Mouse (Mus musculus) adrenal gland, adult 8-10 months (tissue): ENCODE data around the gene Ddx60. TPM values are rescaled to one million over a fixed set of nuclear protein-coding genes. Genes with fewer than 3 reads are reported as not detected.
A peak's percentile ranks its signal among the peaks of the same experiment; 100 is the strongest.
"Not testable (repeated sequence)": the region's sequence is repeated elsewhere in the genome, so short reads cannot be mapped to it uniquely, and the experiment has no call there.

Source experiments
- DNase-seq: peaks from one replicate; pipeline ENCODE4 v3.0.0; 2022
- total RNA-seq, 4 experiments: library from RNA; stranded (reverse); gene quantifications; 2 replicates each; pipeline ENCODE4 v1.2.4; 2022

Ddx60 gene
- 10 to 100 TPM in 1 of 4 experiments, 1 to 10 TPM in 3; 7.2 to 11.0 (median 8.8) TPM for total RNA-seq

DNA sequence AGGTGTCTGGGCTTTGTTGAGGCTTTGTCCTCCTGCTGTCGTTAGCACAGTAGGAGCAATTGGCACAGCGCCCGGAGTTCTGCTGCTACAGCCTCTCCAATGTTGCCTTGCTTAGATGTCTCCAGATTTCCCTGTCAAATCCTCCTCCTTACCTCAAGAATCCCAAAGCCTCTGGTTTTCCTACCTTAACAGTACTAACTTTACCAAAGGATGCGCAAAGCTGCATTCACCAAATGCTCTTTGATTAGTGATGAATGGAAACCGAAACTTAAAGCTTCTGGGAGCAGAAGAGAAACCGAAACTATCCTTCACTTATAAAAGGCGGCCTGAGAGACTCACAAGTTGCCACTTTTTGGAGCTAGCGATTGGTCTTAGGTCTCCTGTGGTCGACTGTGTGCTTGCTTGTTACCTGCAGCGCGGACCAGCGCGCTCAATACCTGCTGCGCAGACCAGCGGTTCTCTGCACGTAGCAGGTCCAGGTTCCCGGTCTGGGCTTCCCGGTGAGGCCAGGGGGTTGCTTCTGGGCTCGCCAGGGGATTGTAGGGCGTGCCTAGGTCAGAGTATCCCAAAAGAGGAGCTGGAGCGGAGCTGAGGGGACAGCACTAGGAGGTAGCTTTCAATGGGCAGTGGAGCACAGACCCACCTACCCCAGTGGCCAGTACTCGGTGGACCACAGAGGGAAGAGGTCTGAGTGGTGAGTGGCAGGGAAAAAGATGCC is at the start of gene Ddx60:
TSS of gene Ddx60 (plus strand) at position 311 of the 718 bp plus-strand sequence.
- DNase-seq: peak; percentile 59

DNA sequence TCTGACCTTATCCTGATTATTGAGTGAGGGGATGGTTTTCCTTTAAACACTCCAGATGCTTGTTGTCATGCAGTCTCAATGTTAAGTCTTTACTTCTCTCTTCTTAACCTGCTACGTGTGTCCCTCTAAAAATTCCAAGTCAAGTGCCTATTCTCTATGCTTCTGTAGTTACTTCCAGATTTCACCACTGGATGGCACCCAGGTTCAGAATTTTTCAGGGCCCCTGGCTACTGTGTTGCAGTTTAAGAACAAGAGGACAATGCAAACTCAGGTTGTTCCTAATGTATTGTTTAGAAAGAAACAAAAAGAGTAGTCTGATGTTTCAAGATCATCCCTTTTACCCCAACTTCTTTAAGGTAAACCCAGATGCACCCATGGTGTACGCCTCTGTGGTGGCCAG is 33.8 kb upstream of the Ddx60 start:
- no peak for DNase-seq

- no peak for DNase-seq
Measured at GRCm38 (mm10) chr8:61896742-61897141, 31.1 kb upstream of the Ddx60 start.

- DNase-seq: no peak
Measured at GRCm38 (mm10) chr8:61897402-61897801, 30.5 kb upstream of the Ddx60 start.

GRCm38 (mm10) chr8:61901028-61901717 is 26.7 kb upstream of the Ddx60 start:
- no peak for DNase-seq

- no peak for DNase-seq
Measured at GRCm38 (mm10) chr8:61902521-61902920, 25.4 kb upstream of the Ddx60 start, which contains the start of gene Palld. Palld (minus strand) TSS chr8:61902690.

- DNase-seq: no peak
Measured at GRCm38 (mm10) chr8:61908303-61909215, 19.3 kb upstream of the Ddx60 start.

GRCm38 (mm10) chr8:61909313-61909712 is 18.6 kb upstream of the Ddx60 start:
- DNase-seq: no peak

DNA sequence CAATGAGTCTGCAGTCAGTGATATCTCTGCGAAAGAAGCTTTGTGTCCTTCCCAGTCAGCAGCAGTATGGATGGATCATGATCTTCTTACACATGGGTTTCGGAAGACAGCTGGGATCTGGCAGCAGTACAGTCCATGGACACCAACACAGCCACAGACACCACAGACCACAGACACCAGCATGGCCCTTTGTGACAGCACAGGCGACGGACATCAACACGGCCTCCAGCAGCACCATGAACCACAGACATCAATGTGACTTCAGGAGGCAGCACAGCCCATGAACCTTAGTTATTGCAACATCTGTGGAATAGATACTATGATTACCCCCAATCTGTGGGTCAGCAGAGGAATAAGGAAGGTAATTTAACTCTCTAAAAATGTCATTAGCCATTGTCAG is 15.1 kb upstream of the Ddx60 start:
- DNase-seq: no peak

DNA sequence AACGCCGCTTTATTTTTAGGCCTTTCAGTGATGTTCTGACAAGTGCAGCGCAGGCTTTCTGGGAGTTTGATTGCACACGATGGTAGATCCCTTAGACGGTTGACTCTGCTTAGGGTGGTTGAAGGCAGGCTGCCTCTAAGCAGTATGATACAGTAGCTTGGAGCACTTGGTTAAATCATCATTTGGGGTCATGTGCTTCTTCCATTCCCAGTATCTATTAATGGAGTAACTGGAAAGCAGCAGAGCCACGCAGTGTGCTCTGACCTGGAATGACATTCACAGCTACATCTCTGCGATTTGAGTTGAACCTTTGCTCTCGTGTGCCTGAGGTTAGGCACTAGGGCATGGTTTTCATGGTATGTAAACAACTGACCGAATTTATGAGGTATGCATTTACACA is 13.9 kb upstream of the Ddx60 start:
- DNase-seq: no peak

GRCm38 (mm10) chr8:61917287-61917686 is 10.6 kb upstream of the Ddx60 start:
- no peak for DNase-seq

GRCm38 (mm10) chr8:61919145-61919788 is 8.6 kb upstream of the Ddx60 start:
- no peak for DNase-seq

GRCm38 (mm10) chr8:61920389-61920788 is 7.5 kb upstream of the Ddx60 start:
- DNase-seq: no peak

DNA sequence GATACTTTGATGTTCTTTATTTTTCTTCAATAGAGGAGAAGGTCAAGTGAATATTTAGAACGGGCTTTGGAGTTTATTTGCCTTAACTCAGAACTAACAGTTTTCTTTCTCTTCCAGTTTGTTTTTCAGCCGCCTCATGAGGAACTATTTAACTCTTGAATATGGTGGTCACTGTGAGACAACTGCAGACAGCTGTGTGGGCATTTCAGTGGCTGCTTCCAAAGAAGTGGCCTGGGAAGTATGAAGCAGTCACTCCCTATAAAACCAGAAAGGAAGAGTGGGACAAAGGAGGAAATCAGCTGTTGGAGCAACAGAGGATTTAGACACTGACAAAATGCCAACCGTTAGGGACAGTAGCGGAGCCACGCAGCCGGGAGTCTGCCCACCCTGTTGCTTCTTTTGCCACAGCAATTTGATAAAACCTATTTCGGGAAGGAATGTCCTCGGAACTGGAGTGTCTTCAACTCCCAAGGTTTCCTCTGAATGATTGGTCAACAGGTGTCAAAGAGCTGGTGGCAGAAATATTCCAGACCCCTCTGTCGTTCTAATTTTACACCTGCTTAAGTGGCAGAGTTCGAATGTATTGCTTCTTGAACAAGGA is 6.3 kb upstream of the Ddx60 start:
- DNase-seq: no peak

DNA sequence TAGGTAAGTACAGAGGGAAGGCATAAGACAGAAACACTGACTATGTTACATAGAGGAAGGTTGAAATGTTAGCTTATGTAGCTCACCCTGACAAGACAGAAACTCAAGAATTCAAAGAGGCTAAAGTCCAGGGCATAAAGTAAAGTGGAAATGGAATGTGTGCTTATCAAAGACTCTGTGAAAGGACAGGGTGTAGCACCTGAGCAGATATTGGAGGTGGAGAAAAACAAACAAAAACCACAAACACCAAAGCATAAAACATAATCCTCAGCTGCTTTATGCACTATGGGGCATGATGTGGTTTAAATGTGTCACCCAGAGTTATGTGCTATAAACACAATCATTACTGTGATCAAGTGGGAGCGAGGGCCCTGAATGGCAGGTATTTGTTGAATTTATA is 3.4 kb upstream of the Ddx60 start:
- DNase-seq: no peak

- DNase-seq: no peak
Measured at GRCm38 (mm10) chr8:61933243-61933642, 5.4 kb downstream of the Ddx60 start.

- no peak for DNase-seq
Measured at GRCm38 (mm10) chr8:61937576-61937975, 9.7 kb downstream of the Ddx60 start.

DNA sequence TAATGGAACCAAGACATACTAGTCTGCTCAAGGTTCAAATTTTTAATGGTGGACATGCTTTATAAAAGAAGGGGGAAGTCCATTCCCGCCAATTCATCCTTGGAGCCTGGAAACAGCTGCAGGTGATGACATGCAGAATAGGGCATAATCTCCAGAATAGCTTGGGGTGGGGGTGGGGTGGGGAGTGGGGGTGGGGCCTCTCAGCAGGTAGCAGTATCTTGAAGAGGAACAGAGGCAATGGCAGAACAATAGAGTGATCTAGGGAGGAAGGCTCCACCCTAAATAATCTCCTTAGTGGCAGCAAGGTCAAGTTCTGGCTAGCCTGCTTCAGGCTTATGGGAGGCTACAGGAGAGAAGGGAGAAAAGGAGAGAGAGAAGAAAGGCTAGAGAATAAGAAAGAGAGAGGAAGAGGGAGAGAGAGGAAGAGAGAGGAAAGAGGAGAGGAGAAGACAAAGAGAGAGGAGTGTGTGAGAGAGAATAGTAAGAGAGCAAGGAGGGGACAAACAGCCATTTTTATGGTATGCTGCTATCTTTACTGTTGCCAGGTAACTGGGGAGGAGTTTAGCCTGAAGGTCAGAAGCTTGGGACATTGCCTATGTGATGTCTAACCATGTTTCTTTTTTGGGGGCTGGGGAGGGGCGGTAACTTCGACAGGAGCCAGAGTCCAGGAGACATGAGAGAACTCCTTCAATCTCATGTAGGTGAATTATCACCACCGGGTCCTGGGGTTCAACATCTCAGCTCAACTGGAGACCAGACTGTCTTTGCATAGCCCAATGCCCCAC is 36.9 kb downstream of the Ddx60 start:
- DNase-seq: not testable (repeated sequence)

GRCm38 (mm10) chr8:61969581-61969980 is 41.7 kb downstream of the Ddx60 start:
- DNase-seq: no peak

DNA sequence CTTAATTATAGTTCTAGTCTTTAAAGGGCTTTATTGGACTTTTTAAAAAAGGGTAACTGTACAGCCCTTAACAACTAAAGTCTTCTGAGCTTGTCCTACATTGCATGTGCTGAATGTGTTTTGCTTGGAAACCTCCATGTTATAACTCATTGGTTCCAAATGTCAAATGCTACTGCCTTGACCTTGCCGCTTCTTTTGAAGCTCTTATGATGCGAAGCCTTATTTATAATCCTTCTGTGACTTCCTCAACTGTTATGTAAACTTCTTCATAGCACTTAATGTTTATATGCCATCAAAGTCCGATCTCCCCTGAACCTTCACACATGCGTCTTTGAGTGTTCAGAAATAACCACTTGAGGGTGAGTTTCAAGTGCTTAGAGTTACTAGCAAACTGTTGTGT is 57.1 kb downstream of the Ddx60 start:
- peak; percentile 26 for DNase-seq
